ENCODE assay signal across 16 mouse cellular contexts in genomic region chr9:72746278-72746677, GRCm38 (mm10).
"Had no signal": no experiment of that assay in that cellular context is flagged by ENCODE, and none has a peak within 500 bp of the region (broad histone marks: within the 10 kb centered on the region; RNA-seq: fewer than 3 reads in every experiment).

No protein-coding gene starts in this region.

- H3K4me2 ChIP-seq: lung, embryonic 14.5 days; midbrain, embryonic 12.5 days; neural tube, embryonic 13.5 days; neural tube, embryonic 15.5 days had no signal

- H3K27ac ChIP-seq: midbrain, embryonic 10.5 days; midbrain, embryonic 12.5 days; neural tube, embryonic 13.5 days; neural tube, embryonic 15.5 days had no signal

- ATAC-seq: midbrain, embryonic 16.5 days had no signal

- H3K9ac ChIP-seq: lung, embryonic 14.5 days; midbrain, embryonic 12.5 days; neural tube, embryonic 13.5 days; neural tube, embryonic 15.5 days had no signal

- DNase-seq: lung, adult 18-20 months; lung, embryonic 14.5 days; lung, postnatal 10 days; lung, postnatal 4 days; midbrain, embryonic 14.5 days; retina, postnatal 1 day; right cerebral cortex, postnatal 14 days; thymus, adult 18-20 months; thymus, postnatal 14 days; thymus, postnatal 36 days had no signal

- H3K9me3 ChIP-seq: midbrain, embryonic 10.5 days; midbrain, embryonic 12.5 days; neural tube, embryonic 13.5 days; neural tube, embryonic 15.5 days had no signal

- H3K4me1 ChIP-seq: midbrain, embryonic 10.5 days; midbrain, embryonic 12.5 days; neural tube, embryonic 13.5 days; neural tube, embryonic 15.5 days had no signal

- H3K4me3 ChIP-seq: midbrain, embryonic 10.5 days; midbrain, embryonic 12.5 days; myocyte; neural tube, embryonic 13.5 days; neural tube, embryonic 15.5 days had no signal

- H3K27me3 ChIP-seq: midbrain, embryonic 12.5 days; neural tube, embryonic 13.5 days; neural tube, embryonic 15.5 days had no signal
